Mouse (Mus musculus): Measurements from ENCODE around the gene Myrfl.
A peak's percentile ranks its signal among the peaks of the same experiment; 100 is the strongest.

Myrfl gene

GRCm38 (mm10) chr10:116750062-116750461 is 146.7 kb downstream of the Myrfl start:
- no peak for DNase-seq

GRCm38 (mm10) chr10:116748681-116749080 is 148.0 kb downstream of the Myrfl start:
- DNase-seq: no peak

- peak; percentile 90 for DNase-seq
Observed at GRCm38 (mm10) chr10:116746281-116747011, 150.3 kb downstream of the Myrfl start.

GRCm38 (mm10) chr10:116742696-116743095 is 154.0 kb downstream of the Myrfl start:
- no peak for DNase-seq

- no peak for DNase-seq
Observed at GRCm38 (mm10) chr10:116742189-116742588, 154.5 kb downstream of the Myrfl start.

- no peak for DNase-seq
Observed at GRCm38 (mm10) chr10:116741343-116741742, 155.4 kb downstream of the Myrfl start.

- DNase-seq: no peak
Observed at GRCm38 (mm10) chr10:116740073-116740472, 156.6 kb downstream of the Myrfl start.

- DNase-seq: no peak
Observed at GRCm38 (mm10) chr10:116738533-116738932, 158.2 kb downstream of the Myrfl start.

- peak; percentile 87 for DNase-seq
Observed at GRCm38 (mm10) chr10:116735607-116736006, 161.1 kb downstream of the Myrfl start.

- no peak for DNase-seq
Observed at GRCm38 (mm10) chr10:116733651-116734050, 163.1 kb downstream of the Myrfl start.

- DNase-seq: no peak
Observed at GRCm38 (mm10) chr10:116730033-116730652, 166.6 kb downstream of the Myrfl start.

GRCm38 (mm10) chr10:116728860-116729259 is 167.9 kb downstream of the Myrfl start:
- DNase-seq: no peak

GRCm38 (mm10) chr10:116727702-116728298 is 168.9 kb downstream of the Myrfl start:
- DNase-seq: no peak
